Mouse (Mus musculus): ENCODE data around the gene Spata18.

- no peak for TF ChIP-seq FLI1 (IDR thresholded peaks at IDR 0.05; ENCODE audit: low read length)
- TF ChIP-seq GATA1 (IDR thresholded peaks at IDR 0.05; ENCODE audit: borderline replicate concordance, low read length): no peak
These were observed 18.0 kb upstream of the Spata18 start for GRCm38 (mm10) chr5:73633141-73633540.
